In genomic region chr17:47506042-47506441, GRCm38 (mm10) we compare ENCODE assay signal across 10 mouse cellular contexts. TPM values are rescaled to one million over a fixed set of nuclear protein-coding genes. Genes with fewer than 3 reads are reported as not detected.
DNase-seq lines count a peak whose midpoint lies in the region; ATAC-seq and TF ChIP-seq lines count a peak whose summit lies in the region.
"Had no signal": no experiment of that assay in that cellular context is flagged by ENCODE, and none has a peak within 500 bp of the region (broad histone marks: within the 10 kb centered on the region; RNA-seq: fewer than 3 reads in every experiment).

No protein-coding gene starts in this region.

- TF ChIP-seq POLR2A in cerebellum, adult 2 months (IDR thresholded peaks at IDR 0.05; ENCODE audit: borderline replicate concordance, insufficient read depth, low read length): no peak

- H3K27me3 ChIP-seq in hindbrain, postnatal 0 days (ENCODE audit: insufficient read depth, low read length): no peaks in the 10 kb centered on the region
- no peaks in the 10 kb centered on the region for H3K27me3 ChIP-seq in hindbrain, embryonic 12.5 days
- H3K27me3 ChIP-seq in liver, embryonic 12.5 days (replicated peaks): no peaks in the 10 kb centered on the region
- no peaks in the 10 kb centered on the region for H3K27me3 ChIP-seq in cerebellum, adult 2 months (ENCODE audit: control insufficient read depth, insufficient read depth, low read length)
- no peaks in the 10 kb centered on the region for H3K27me3 ChIP-seq in forebrain, postnatal 0 days (ENCODE audit: insufficient read depth, low read length)

- no peak overlapping the region for H3K27ac ChIP-seq in hindbrain, postnatal 0 days
- no peak overlapping the region for H3K27ac ChIP-seq in hindbrain, embryonic 12.5 days
- H3K27ac ChIP-seq in liver, embryonic 12.5 days: peak overlapping the region; percentile 75; the same call in 1 of the 2 replicates
- H3K27ac ChIP-seq in cerebellum, adult 2 months (ENCODE audit: insufficient read depth, low read length): no peak overlapping the region; the same call in 1 of the 2 replicates
- no peak overlapping the region for H3K27ac ChIP-seq in forebrain, postnatal 0 days (ENCODE audit: low read depth, low read length)

- WGBS in hindbrain, postnatal 0 days: 94% methylated on average over 1 of the region's 1 CpGs
- WGBS in hindbrain, embryonic 12.5 days: 100% methylated on average over 1 of the region's 1 CpGs
- 75% methylated on average over 1 of the region's 1 CpGs for WGBS in liver, embryonic 12.5 days (ENCODE audit: insufficient replicate concordance)
- 60% methylated on average over 1 of the region's 1 CpGs for WGBS in cerebellum, adult 2 months
- 85% methylated on average over 1 of the region's 1 CpGs for WGBS in forebrain, postnatal 0 days

- TF ChIP-seq CTCF in hindbrain, postnatal 0 days (IDR thresholded peaks at IDR 0.05; ENCODE audit: low read depth): no peak
- TF ChIP-seq CTCF in cerebellum, adult 2 months (IDR thresholded peaks at IDR 0.05; ENCODE audit: borderline replicate concordance, insufficient read depth, low read depth, low read length): no peak
- no peak for TF ChIP-seq CTCF in forebrain, postnatal 0 days (IDR thresholded peaks at IDR 0.05; ENCODE audit: low read depth)

- H3K4me1 ChIP-seq in hindbrain, postnatal 0 days (ENCODE audit: insufficient read depth, low read length): peaks cover 11% of the 10 kb centered on the region
- peaks cover 23% of the 10 kb centered on the region for H3K4me1 ChIP-seq in hindbrain, embryonic 12.5 days
- H3K4me1 ChIP-seq in liver, embryonic 12.5 days: peaks cover 81% of the 10 kb centered on the region
- peaks cover 8% of the 10 kb centered on the region; the same call in 1 of the 2 replicates for H3K4me1 ChIP-seq in cerebellum, adult 2 months (ENCODE audit: control insufficient read depth, insufficient read depth, low read length)
- H3K4me1 ChIP-seq in forebrain, postnatal 0 days (ENCODE audit: insufficient read depth): peaks cover 11% of the 10 kb centered on the region

- H3K9ac ChIP-seq in hindbrain, postnatal 0 days (replicated peaks; ENCODE audit: low read length): no peak overlapping the region
- H3K9ac ChIP-seq in hindbrain, embryonic 12.5 days: no peak overlapping the region
- peak overlapping the region; percentile 70; the same call in 1 of the 2 replicates for H3K9ac ChIP-seq in liver, embryonic 12.5 days
- H3K9ac ChIP-seq in forebrain, postnatal 0 days: no peak overlapping the region

- no peak for DNase-seq in hindbrain, postnatal 0 days (ENCODE audit: low spot score)
- DNase-seq in thymus, postnatal 14 days: peak; percentile 43
- DNase-seq in thymus, postnatal 10 days (ENCODE audit: low spot score in 2 of 2): no peak
- no peak for DNase-seq in right cerebral cortex, adult 18-20 months
- DNase-seq in cerebellum, adult 2 months: no peak
- DNase-seq in forebrain, postnatal 0 days: no peak
- DNase-seq: cerebellum, adult 11 months had no signal

- H3K36me3 ChIP-seq in hindbrain, postnatal 0 days (ENCODE audit: insufficient read depth, low read length): no peaks in the 10 kb centered on the region
- H3K36me3 ChIP-seq in hindbrain, embryonic 12.5 days: no peaks in the 10 kb centered on the region
- H3K36me3 ChIP-seq in liver, embryonic 12.5 days: peaks cover under 1% of the 10 kb centered on the region; the same call in 1 of the 2 replicates
- H3K36me3 ChIP-seq in forebrain, postnatal 0 days (ENCODE audit: insufficient read depth): no peaks in the 10 kb centered on the region

- H3K4me3 ChIP-seq in hindbrain, postnatal 0 days (ENCODE audit: low read length): no peak overlapping the region
- no peak overlapping the region for H3K4me3 ChIP-seq in hindbrain, embryonic 12.5 days
- 0 out of 2 replicates have a peak overlapping the region, but pooled peaks have one; percentile 58 for H3K4me3 ChIP-seq in liver, embryonic 12.5 days
- no peak overlapping the region for H3K4me3 ChIP-seq in cerebellum, adult 2 months (replicated peaks; ENCODE audit: insufficient read depth, low read depth, low read length)
- no peak overlapping the region for H3K4me3 ChIP-seq in forebrain, postnatal 0 days (ENCODE audit: low read depth, low read length)

- H3K4me2 ChIP-seq in hindbrain, postnatal 0 days (ENCODE audit: low read depth, low read length): peak overlapping the region; percentile 66; the same call in 1 of the 2 replicates
- H3K4me2 ChIP-seq in hindbrain, embryonic 12.5 days (replicated peaks): no peak overlapping the region
- peak overlapping the region; percentile 80 for H3K4me2 ChIP-seq in liver, embryonic 12.5 days
- H3K4me2 ChIP-seq in forebrain, postnatal 0 days (ENCODE audit: low read depth): no peak overlapping the region

- H3K9me3 ChIP-seq in hindbrain, postnatal 0 days (ENCODE audit: low read length): no peaks in the 10 kb centered on the region
- H3K9me3 ChIP-seq in hindbrain, embryonic 12.5 days (replicated peaks): no peaks in the 10 kb centered on the region
- H3K9me3 ChIP-seq in liver, embryonic 12.5 days (replicated peaks): no peaks in the 10 kb centered on the region
- no peaks in the 10 kb centered on the region for H3K9me3 ChIP-seq in forebrain, postnatal 0 days (ENCODE audit: low read length)

- no peak for ATAC-seq in hindbrain, postnatal 0 days
- ATAC-seq in hindbrain, embryonic 12.5 days (ENCODE audit: low FRiP score): no peak
- ATAC-seq in liver, embryonic 12.5 days: no peak
- ATAC-seq in forebrain, postnatal 0 days: no peak
- ATAC-seq: midbrain, embryonic 16.5 days had no signal

RNA-seq across cellular contexts. Expression of gene Ccnd3, which starts 1.2 kb away (rescaled TPM):
- 55.0 and 63.4 TPM in 2 replicates for total RNA-seq in hindbrain, postnatal 0 days (2014; rRNA removed)
- polyA plus RNA-seq in hindbrain, postnatal 0 days (2015; fragmentation: Nextera tagmentation; extraction: Ambion mirVana): 69.3 and 71.5 TPM in 2 replicates
- polyA plus RNA-seq in hindbrain, embryonic 12.5 days (2016; fragmentation: Nextera tagmentation; extraction: Ambion mirVana): 177 and 179 TPM in 2 replicates
- polyA plus RNA-seq in liver, embryonic 12.5 days (2016; fragmentation: Nextera tagmentation; extraction: Ambion mirVana): 546 and 555 TPM in 2 replicates
- polyA plus RNA-seq in cerebellum, adult 2 months (2012; rRNA removed): 50.5 and 57.3 TPM in 2 replicates
- 26.3 and 42.6 TPM in 2 replicates for total RNA-seq in forebrain, postnatal 0 days (2014; rRNA removed)
- 54.0 and 59.6 TPM in 2 replicates for polyA plus RNA-seq in forebrain, postnatal 0 days (2015; fragmentation: Nextera tagmentation; extraction: Ambion mirVana)

RNA-seq across cellular contexts. Expression of gene Taf8, which starts 4.0 kb away (rescaled TPM):
- total RNA-seq in hindbrain, postnatal 0 days (2014; rRNA removed): 17.9 and 22.2 TPM in 2 replicates
- polyA plus RNA-seq in hindbrain, postnatal 0 days (2015; fragmentation: Nextera tagmentation; extraction: Ambion mirVana): 11.8 and 12.3 TPM in 2 replicates
- polyA plus RNA-seq in hindbrain, embryonic 12.5 days (2016; fragmentation: Nextera tagmentation; extraction: Ambion mirVana): 27.5 and 29.5 TPM in 2 replicates
- polyA plus RNA-seq in liver, embryonic 12.5 days (2016; fragmentation: Nextera tagmentation; extraction: Ambion mirVana): 17.6 and 18.0 TPM in 2 replicates
- polyA plus RNA-seq in cerebellum, adult 2 months (2012; rRNA removed): 30.7 and 32.0 TPM in 2 replicates
- 17.4 and 17.9 TPM in 2 replicates for total RNA-seq in forebrain, postnatal 0 days (2014; rRNA removed)
- 8.8 and 10.8 TPM in 2 replicates for polyA plus RNA-seq in forebrain, postnatal 0 days (2015; fragmentation: Nextera tagmentation; extraction: Ambion mirVana)

Comparison
In these comparisons a context has a peak if more than half of its experiments do, and no peak if none do; other contexts are left out.
1. H3K4me2 ChIP-seq: peak in hindbrain, postnatal 0 days (single experiment) and liver, embryonic 12.5 days (single experiment); none in hindbrain, embryonic 12.5 days (single experiment) and forebrain, postnatal 0 days (single experiment).